ENCODE assay signal across 11 mouse cellular contexts in the genomic region with DNA sequence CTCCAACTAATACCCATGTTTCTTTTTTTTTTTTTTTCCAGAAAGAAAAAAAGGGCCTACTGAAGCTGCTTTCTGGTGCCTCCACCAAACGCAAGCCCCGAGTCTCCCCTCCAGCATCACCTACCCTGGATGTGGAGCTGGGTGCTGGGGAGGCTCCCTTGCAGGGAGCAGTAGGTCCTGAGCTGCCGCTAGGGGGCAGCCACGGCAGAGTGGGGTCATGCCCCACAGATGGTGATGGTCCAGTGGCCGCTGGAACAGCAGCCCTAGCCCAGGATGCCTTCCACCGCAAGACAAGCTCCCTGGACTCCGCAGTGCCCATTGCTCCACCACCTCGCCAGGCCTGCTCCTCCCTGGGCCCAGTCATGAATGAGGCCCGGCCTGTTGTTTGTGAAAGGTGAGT.
DNase-seq lines count a peak whose midpoint lies in the region; TF ChIP-seq lines count a peak whose summit lies in the region.
"Had no signal": no experiment of that assay in that cellular context is flagged by ENCODE, and none has a peak within 500 bp of the region (broad histone marks: within the 10 kb centered on the region; RNA-seq: fewer than 3 reads in every experiment).

No protein-coding gene starts in this region.

- no peak overlapping the region for H3K27ac ChIP-seq in cerebellum, adult 2 months (ENCODE audit: insufficient read depth, low read length)
- H3K27ac ChIP-seq: hindbrain, embryonic 14.5 days; neural tube, embryonic 12.5 days had no signal

- TF ChIP-seq CTCF in brain, embryonic 14.5 days (IDR thresholded peaks at IDR 0.05; ENCODE audit: borderline replicate concordance, extremely low read depth, insufficient read depth, insufficient read length): peak; percentile 28; the same call in 1 of the 2 replicates
- no peak for TF ChIP-seq CTCF in cerebellum, adult 2 months (IDR thresholded peaks at IDR 0.05; ENCODE audit: borderline replicate concordance, insufficient read depth, low read depth, low read length)

- no peak overlapping the region for H3K4me3 ChIP-seq in cerebellum, adult 2 months (replicated peaks; ENCODE audit: insufficient read depth, low read depth, low read length)
- H3K4me3 ChIP-seq: neural tube, embryonic 12.5 days had no signal

- 0 out of 2 replicates have a peak, but pooled peaks cover 5% of the 10 kb centered on the region for H3K4me1 ChIP-seq in cerebellum, adult 2 months (ENCODE audit: control insufficient read depth, insufficient read depth, low read length)

- DNase-seq in kidney, postnatal 10 days: peak; percentile 40
- no peak for DNase-seq in kidney, adult 8-10 months
- DNase-seq in thymus, postnatal 14 days: peak; percentile 8
- DNase-seq in thymus, postnatal 36 days: no peak
- DNase-seq in brain, embryonic 14.5 days (ENCODE audit: low read depth): no peak
- no peak for DNase-seq in layer of hippocampus, adult 9-11 months
- DNase-seq in cerebellum, adult 2 months: no peak
- DNase-seq: cerebellum, adult 8-10 months; right cerebral cortex, postnatal 4 days had no signal

- no peak for TF ChIP-seq POLR2A in brain, embryonic 14.5 days (IDR thresholded peaks at IDR 0.05; ENCODE audit: borderline replicate concordance, extremely low read depth, insufficient read depth, insufficient read length, poor library complexity, severe bottlenecking)
- TF ChIP-seq POLR2A in cerebellum, adult 2 months (IDR thresholded peaks at IDR 0.05; ENCODE audit: borderline replicate concordance, insufficient read depth, low read length): no peak

- 84% methylated on average over 9 of the region's 9 CpGs for WGBS in cerebellum, adult 2 months

- H3K27me3 ChIP-seq in cerebellum, adult 2 months (ENCODE audit: control insufficient read depth, insufficient read depth, low read length): no peaks in the 10 kb centered on the region
- H3K27me3 ChIP-seq: neural tube, embryonic 12.5 days had no signal

Comparison
In these comparisons a context has a peak if more than half of its experiments do, and no peak if none do; other contexts are left out.
1. DNase-seq: peak in kidney, postnatal 10 days (single experiment) and thymus, postnatal 14 days (single experiment); none in kidney, adult 8-10 months (0 of 2), thymus, postnatal 36 days (0 of 2), brain, embryonic 14.5 days (single experiment), layer of hippocampus, adult 9-11 months (single experiment) and cerebellum, adult 2 months (0 of 2).